In genomic region chr2:101650446-101650845, GRCm38 (mm10) we compare ENCODE assay signal across 28 mouse cellular contexts. TPM values are rescaled to one million over a fixed set of nuclear protein-coding genes. Genes with fewer than 3 reads are reported as not detected.
"Had no signal": no experiment of that assay in that cellular context is flagged by ENCODE, and none has a peak within 500 bp of the region (broad histone marks: within the 10 kb centered on the region; RNA-seq: fewer than 3 reads in every experiment).

No protein-coding gene starts in this region.

- H3K4me3 ChIP-seq: gastrocnemius, adult 2 months; heart, adult 2 months; heart, embryonic 10.5 days; heart, embryonic 12.5 days; hindbrain, embryonic 10.5 days; hindbrain, embryonic 12.5 days; intestine, embryonic 15.5 days; layer of hippocampus, adult 2 months; left cerebral cortex, adult 2 months; limb, embryonic 10.5 days; limb, embryonic 12.5 days had no signal

- H3K36me3 ChIP-seq: heart, embryonic 10.5 days; heart, embryonic 12.5 days; hindbrain, embryonic 10.5 days; hindbrain, embryonic 12.5 days; intestine, embryonic 15.5 days; limb, embryonic 10.5 days; limb, embryonic 12.5 days had no signal

- H3K27ac ChIP-seq: gastrocnemius, adult 2 months; heart, adult 2 months; heart, embryonic 10.5 days; hindbrain, embryonic 10.5 days; hindbrain, embryonic 12.5 days; hindbrain, embryonic 14.5 days; intestine, embryonic 15.5 days; layer of hippocampus, adult 2 months; left cerebral cortex, adult 2 months; limb, embryonic 10.5 days; limb, embryonic 12.5 days had no signal

- H3K27me3 ChIP-seq: hindbrain, embryonic 12.5 days; intestine, embryonic 15.5 days; limb, embryonic 12.5 days had no signal

- DNase-seq: gastrocnemius, adult 2 months; gastrocnemius, postnatal 10 days; gastrocnemius, postnatal 25 days; heart, adult 2 months; heart, postnatal 10 days; heart, postnatal 4 days; kidney, adult 18-20 months; kidney, adult 8-10 months; kidney, postnatal 10 days; kidney, postnatal 25 days; kidney, postnatal 4 days; liver had no signal

- H3K4me1 ChIP-seq: intestine, embryonic 15.5 days had no signal

RNA-seq across cellular contexts. Expression of gene Rag1, which starts 1.1 kb away (rescaled TPM):
- polyA plus RNA-seq: heart, embryonic 10.5 days; heart, embryonic 12.5 days; heart, embryonic 14.5 days; inflammation-experienced regulatory T-cells, adult 6 months; intestine, postnatal 0 days had no signal

RNA-seq across cellular contexts. Expression of gene Rag2, which starts 25.9 kb away (rescaled TPM):
- polyA plus RNA-seq: frontal cortex, adult 2 months; heart, adult 2 months; heart, embryonic 10.5 days; heart, embryonic 12.5 days; heart, embryonic 14.5 days; hindbrain, embryonic 10.5 days; hindbrain, embryonic 16.5 days; inflammation-experienced regulatory T-cells, adult 6 months; intestine, postnatal 0 days; kidney, embryonic 16.5 days; limb, embryonic 10.5 days; limb, embryonic 12.5 days had no signal
